Comparison of ENCODE assay signal across 19 mouse cellular contexts in genomic region chr19:59432286-59432685, GRCm38 (mm10). TPM values are rescaled to one million over a fixed set of nuclear protein-coding genes. Genes with fewer than 3 reads are reported as not detected.
A peak's percentile ranks its signal among the peaks of the same experiment; 100 is the strongest.
DNase-seq lines count a peak whose midpoint lies in the region; ATAC-seq lines count a peak whose summit lies in the region.
"Had no signal": no experiment of that assay in that cellular context is flagged by ENCODE, and none has a peak within 500 bp of the region (broad histone marks: within the 10 kb centered on the region; RNA-seq: fewer than 3 reads in every experiment).

No protein-coding gene starts in this region.

- no peak overlapping the region for H3K4me3 ChIP-seq in embryonic facial prominence, embryonic 14.5 days (ENCODE audit: low read depth, low read length)
- H3K4me3 ChIP-seq: heart, embryonic 15.5 days; liver, embryonic 15.5 days; stomach, embryonic 15.5 days had no signal

- H3K4me2 ChIP-seq in embryonic facial prominence, embryonic 14.5 days (ENCODE audit: low read depth, low read length) = no peak overlapping the region
- H3K4me2 ChIP-seq: heart, embryonic 15.5 days; liver, embryonic 15.5 days; stomach, embryonic 15.5 days had no signal

- H3K9me3 ChIP-seq in embryonic facial prominence, embryonic 14.5 days (ENCODE audit: control insufficient read depth, low read length) = peaks cover 6% of the 10 kb centered on the region; the same call in 1 of the 2 replicates
- H3K9me3 ChIP-seq: liver, embryonic 15.5 days; stomach, embryonic 15.5 days had no signal

- no peaks in the 10 kb centered on the region for H3K27me3 ChIP-seq in embryonic facial prominence, embryonic 14.5 days (replicated peaks; ENCODE audit: control insufficient read depth, insufficient read depth, low read length)
- H3K27me3 ChIP-seq: stomach, embryonic 15.5 days had no signal

- H3K27ac ChIP-seq in embryonic facial prominence, embryonic 14.5 days (replicated peaks; ENCODE audit: low read depth, low read length) = no peak overlapping the region
- H3K27ac ChIP-seq: heart, embryonic 15.5 days; liver, embryonic 15.5 days; stomach, embryonic 15.5 days had no signal

- intact Hi-C loops in gastrocnemius, postnatal 36 days (cut with DNase I) = no loop called here

- ATAC-seq in embryonic facial prominence, embryonic 14.5 days (ENCODE audit: low read depth) = peak; percentile 47; the same call in 1 of the 2 replicates
- ATAC-seq: intestine, embryonic 16.5 days had no signal

- H3K4me1 ChIP-seq in embryonic facial prominence, embryonic 14.5 days (ENCODE audit: control insufficient read depth, insufficient read depth, low read length) = peaks cover 25% of the 10 kb centered on the region
- H3K4me1 ChIP-seq: liver, embryonic 15.5 days; stomach, embryonic 15.5 days had no signal

- 21% methylated on average over 6 of the region's 6 CpGs for WGBS in embryonic facial prominence, embryonic 14.5 days

- H3K9ac ChIP-seq in embryonic facial prominence, embryonic 14.5 days (ENCODE audit: low read depth, low read length) = no peak overlapping the region
- H3K9ac ChIP-seq: heart, embryonic 15.5 days; liver, embryonic 15.5 days; stomach, embryonic 15.5 days had no signal

- DNase-seq in gastrocnemius, postnatal 10 days = peak; percentile 43
- DNase-seq in gastrocnemius, postnatal 36 days = no peak
- DNase-seq in kidney, postnatal 4 days = peak; percentile 58 to 71
- DNase-seq in kidney, adult 8-10 months = no peak
- DNase-seq in right cerebral cortex, postnatal 10 days (ENCODE audit: low spot score in 2 of 2) = peak; percentile 28 to 30
- DNase-seq in right cerebral cortex, postnatal 36 days (ENCODE audit: low spot score in 2 of 2) = no peak
- DNase-seq in embryonic facial prominence, embryonic 14.5 days (ENCODE audit: low spot score) = peak; percentile 78
- DNase-seq in c-Kit-positive CD71-positive TER-119-positive erythroid progenitor cells, embryonic 14.5 days (ENCODE audit: low spot score) = no peak
- DNase-seq: adrenal gland, postnatal 36 days; cerebellum, postnatal 14 days; heart, adult 18-20 months; lung, postnatal 14 days; thymus, postnatal 25 days had no signal

- no peaks in the 10 kb centered on the region for H3K36me3 ChIP-seq in embryonic facial prominence, embryonic 14.5 days (ENCODE audit: control insufficient read depth, insufficient read depth, low read length)
- H3K36me3 ChIP-seq: heart, embryonic 15.5 days; liver, embryonic 15.5 days; stomach, embryonic 15.5 days had no signal

RNA-seq across cellular contexts. Expression of gene Emx2, which starts 25.9 kb away (rescaled TPM):
- 1 to 10 TPM in 1 of 2 experiments, under 1 TPM in 1; 0.68 to 1.6 TPM for total RNA-seq in gastrocnemius, postnatal 10 days (2021)
- total RNA-seq in gastrocnemius, postnatal 36 days (2021) = under 1 TPM; 0.10 to 0.56 TPM
- polyA plus RNA-seq in embryonic facial prominence, embryonic 14.5 days (2014; fragmentation: Nextera tagmentation; extraction: Ambion mirVana) = 6.9 and 7.5 TPM in 2 replicates
- polyA plus RNA-seq: heart, embryonic 15.5 days; intestine, embryonic 16.5 days; neural tube, embryonic 14.5 days; small intestine, adult 2 months had no signal

Comparison
In these comparisons a context has a peak if more than half of its experiments do, and no peak if none do; other contexts are left out.
1. DNase-seq: peak in gastrocnemius, postnatal 10 days (single experiment), kidney, postnatal 4 days (2 of 2), right cerebral cortex, postnatal 10 days (2 of 2) and embryonic facial prominence, embryonic 14.5 days (single experiment); none in gastrocnemius, postnatal 36 days (0 of 2), kidney, adult 8-10 months (0 of 2), right cerebral cortex, postnatal 36 days (0 of 2) and c-Kit-positive CD71-positive TER-119-positive erythroid progenitor cells, embryonic 14.5 days (single experiment).